Mouse (Mus musculus): Measurements from ENCODE around the gene Ak7. TPM values are rescaled to one million over a fixed set of nuclear protein-coding genes. Genes with fewer than 3 reads are reported as not detected.

The Ak7 gene
- total RNA-seq, 1 experiment from 2014 or later: 0.12 TPM

Other genes starting within 250 kb of the Ak7 start
- gene Bdkrb2, start 142.8 kb upstream of the Ak7 start, total RNA-seq (2017): not detected in 2 replicates
- not detected in 2 replicates for gene Bdkrb1, start 102.9 kb upstream of the Ak7 start, total RNA-seq (2017)
- 17.0 and 17.1 TPM in 2 replicates for gene Gskip, start 21.1 kb upstream of the Ak7 start, total RNA-seq (2017)
- gene Atg2b, start 20.8 kb upstream of the Ak7 start, total RNA-seq (2017): 32.5 and 36.0 TPM in 2 replicates
- gene Papola, start 78.7 kb downstream of the Ak7 start, total RNA-seq (2017): 213 and 226 TPM in 2 replicates

Measured in neutrophil, adult 5-6 weeks (primary cell).